Mouse (Mus musculus) testis, adult 2 months (tissue): Measurements from ENCODE around the gene Araf.

Source experiments
- CTCF ChIP-seq: fragments of 200-500 bp; IDR thresholded peaks from 2 replicates; pipeline ENCODE4 v1.5.1; 2012; ENCODE audit warnings: low read depth, mild to moderate bottlenecking, inconsistent platforms, low read length, moderate library complexity; ENCODE audit not compliant: control insufficient read depth, insufficient read depth, insufficient replicate concordance
- POLR2A ChIP-seq: fragments of 200-500 bp; IDR thresholded peaks from 2 replicates; pipeline ENCODE4 v1.6.1; 2012; ENCODE audit warnings: low read depth, mild to moderate bottlenecking, inconsistent platforms, low read length, moderate library complexity; ENCODE audit not compliant: control insufficient read depth

DNA sequence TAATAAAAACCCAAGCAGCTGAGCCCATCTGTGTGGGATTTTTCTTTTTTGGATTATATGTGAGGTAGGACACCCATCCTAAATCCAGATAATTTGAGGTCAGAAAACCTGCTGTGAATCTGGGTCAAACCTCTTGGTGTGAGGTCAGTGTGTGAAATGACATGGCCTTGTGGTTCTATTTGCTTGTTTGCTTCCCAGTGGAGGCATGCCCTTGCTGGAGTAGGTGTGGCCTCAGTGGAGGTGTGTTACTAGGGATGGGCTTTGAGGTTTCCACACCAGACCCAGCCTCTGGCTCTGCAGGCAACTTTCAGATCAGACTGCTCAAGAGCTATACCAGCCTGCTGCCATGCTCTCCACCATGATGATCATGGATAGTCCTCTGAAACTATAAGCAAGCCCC is 20.0 kb upstream of the Araf start:
- TF ChIP-seq POLR2A (no peak), CTCF (no peak)
